In the genomic region with DNA sequence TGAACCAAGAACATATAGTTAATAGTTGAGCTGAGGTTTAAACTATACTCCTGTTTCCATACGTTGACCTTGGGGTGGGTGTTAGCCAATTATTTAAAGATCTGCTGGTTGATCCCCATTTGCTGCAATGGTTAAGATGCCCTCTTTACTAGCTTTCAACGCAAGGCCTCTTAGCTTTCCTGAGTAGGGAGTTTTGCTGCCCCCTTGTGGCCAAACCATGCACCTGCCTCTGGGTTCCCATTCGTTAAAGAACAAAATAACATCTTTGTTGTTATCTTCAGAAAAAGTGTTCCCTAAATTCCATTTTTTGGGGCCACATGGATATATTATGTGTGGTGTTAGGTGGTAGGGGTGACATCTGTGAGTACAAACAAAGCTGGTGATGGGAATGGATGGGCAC, we compare ENCODE assay signal across 9 mouse cellular contexts. TPM values are rescaled to one million over a fixed set of nuclear protein-coding genes. Genes with fewer than 3 reads are reported as not detected.
A peak's percentile ranks its signal among the peaks of the same experiment; 100 is the strongest.
DNase-seq lines count a peak whose midpoint lies in the region; ATAC-seq and TF ChIP-seq lines count a peak whose summit lies in the region.
"Had no signal": no experiment of that assay in that cellular context is flagged by ENCODE, and none has a peak within 500 bp of the region (broad histone marks: within the 10 kb centered on the region; RNA-seq: fewer than 3 reads in every experiment).

No protein-coding gene starts in this region.

- ATAC-seq in stomach, postnatal 0 days (ENCODE audit: low FRiP score, low TSS enrichment): no peak

- H3K9ac ChIP-seq in stomach, postnatal 0 days (ENCODE audit: low read length): no peak overlapping the region

- intact Hi-C loops in heart, postnatal 10 days (cut with DNase I): loop anchor here (2.0 to 5.0 kb wide), 4 partner anchors 35 to 190 kb away; no protein-coding TSS in a partner anchor
- intact Hi-C loops in gastrocnemius, postnatal 14 days (cut with DNase I; ENCODE audit: low total_unique reads): no loop called here

- no peak overlapping the region for H3K27ac ChIP-seq in stomach, postnatal 0 days (replicated peaks)
- H3K27ac ChIP-seq: macrophage had no signal

- no peak for TF ChIP-seq EP300 in stomach, postnatal 0 days (optimal IDR thresholded peaks at IDR 0.05)

- 12% methylated on average over 3 of the region's 3 CpGs for WGBS in stomach, postnatal 0 days

- no peaks in the 10 kb centered on the region for H3K27me3 ChIP-seq in stomach, postnatal 0 days (ENCODE audit: control insufficient read depth, insufficient read depth, low read length)

- no peak overlapping the region for H3K4me2 ChIP-seq in stomach, postnatal 0 days (replicated peaks; ENCODE audit: low read depth)

- no peaks in the 10 kb centered on the region for H3K4me1 ChIP-seq in stomach, postnatal 0 days (replicated peaks; ENCODE audit: control insufficient read depth, insufficient read depth)

- H3K36me3 ChIP-seq in stomach, postnatal 0 days (ENCODE audit: control insufficient read depth, insufficient read depth, low read length): no peaks in the 10 kb centered on the region

- TF ChIP-seq CTCF in stomach, postnatal 0 days (IDR thresholded peaks at IDR 0.05; ENCODE audit: low read depth): peak; percentile 82

- H3K4me3 ChIP-seq in stomach, postnatal 0 days (ENCODE audit: low read depth, low read length): no peak overlapping the region

- no peaks in the 10 kb centered on the region for H3K9me3 ChIP-seq in stomach, postnatal 0 days (ENCODE audit: control insufficient read depth, low read length)

- DNase-seq in heart, postnatal 10 days: peak; percentile 65 to 75
- DNase-seq in heart, adult 11 months: no peak
- peak; percentile 34 for DNase-seq in R1 (ENCODE audit: low read depth, low spot score)
- DNase-seq in cerebellum, adult 9-11 months: peak; percentile 48
- DNase-seq in gastrocnemius, postnatal 14 days: peak; percentile 50
- peak; percentile 27 to 44 for DNase-seq in layer of hippocampus, postnatal 36 days
- peak; percentile 55 for DNase-seq in mesoderm, embryonic 11.5 days (ENCODE audit: low read depth, low spot score)
- DNase-seq in stomach, postnatal 0 days (ENCODE audit: low spot score): peak; percentile 40

RNA-seq across cellular contexts. Expression of gene Sowahd, which starts 26.0 kb away (rescaled TPM):
- total RNA-seq in heart, postnatal 10 days (2021): not detected
- total RNA-seq in gastrocnemius, postnatal 14 days (2021): not detected
- total RNA-seq in layer of hippocampus, postnatal 36 days (2021): not detected
- polyA plus RNA-seq in stomach, postnatal 0 days (2015; fragmentation: Nextera tagmentation; extraction: Ambion mirVana): 0.16 and 0.21 TPM in 2 replicates
- polyA plus RNA-seq: macrophage had no signal

RNA-seq across cellular contexts. Expression of gene Sept6, which starts 31.1 kb away (rescaled TPM):
- total RNA-seq in heart, postnatal 10 days (2021): 10 to 100 TPM; 23.2 to 25.0 TPM
- 1 to 10 TPM; 4.3 to 7.0 TPM for total RNA-seq in gastrocnemius, postnatal 14 days (2021)
- 10 to 100 TPM; 47.4 to 49.1 TPM for total RNA-seq in layer of hippocampus, postnatal 36 days (2021)
- 7.7 and 8.1 TPM in 2 replicates for polyA plus RNA-seq in stomach, postnatal 0 days (2015; fragmentation: Nextera tagmentation; extraction: Ambion mirVana)
